Mouse (Mus musculus) limb, embryonic 11.5 days (tissue): ENCODE results near the gene Ldlrad3. TPM values are rescaled to one million over a fixed set of nuclear protein-coding genes. Genes with fewer than 3 reads are reported as not detected.

Source experiments
- ATAC-seq: fragments of 200-750 bp; cut with Nextera tagmentation; 2 replicates; pipeline ENCODE4 v1.8.0; 2017; ENCODE audit warnings: low read depth; ENCODE audit not compliant: insufficient number of reproducible peaks, low FRiP score, low TSS enrichment
- DNase-seq: peaks from one replicate; pipeline ENCODE4 v3.0.0-alpha.2; 2015; ENCODE audit warnings: low spot score
- H3K27ac ChIP-seq: fragments of 300-500 bp; sonication (generic); replicated peaks from 2 replicates; pipeline ENCODE4 v1.5.1; 2014; ENCODE audit warnings: low read depth, mild to moderate bottlenecking, low read length
- H3K27me3 ChIP-seq: fragments of 300-500 bp; sonication (generic); 2 replicates; pipeline ENCODE4 v1.6.1; 2014; ENCODE audit warnings: mild to moderate bottlenecking, low read length, mixed read lengths; ENCODE audit not compliant: control insufficient read depth, insufficient read depth
- H3K36me3 ChIP-seq: fragments of 300-500 bp; sonication (generic); 2 replicates; pipeline ENCODE4 v1.6.1; 2014; ENCODE audit warnings: mild to moderate bottlenecking, low read length, moderate library complexity, mixed read lengths; ENCODE audit not compliant: control insufficient read depth, insufficient read depth
- H3K4me1 ChIP-seq: fragments of 300-500 bp; sonication (generic); 2 replicates; pipeline ENCODE4 v1.6.1; 2014; ENCODE audit warnings: low read length, mixed read lengths; ENCODE audit not compliant: control insufficient read depth, insufficient read depth
- H3K4me2 ChIP-seq: fragments of 300-500 bp; sonication (generic); 2 replicates; pipeline ENCODE4 v1.6.1; 2014; ENCODE audit warnings: low read depth, mild to moderate bottlenecking, moderate library complexity; ENCODE audit not compliant: severe bottlenecking
- H3K4me3 ChIP-seq: fragments of 300-500 bp; sonication (generic); 2 replicates; pipeline ENCODE4 v1.5.1; 2014; ENCODE audit warnings: low read depth, low read length
- H3K9ac ChIP-seq: fragments of 300-500 bp; sonication (generic); 2 replicates; pipeline ENCODE4 v1.6.1; 2014; ENCODE audit warnings: mild to moderate bottlenecking, low read length
- H3K9me3 ChIP-seq: fragments of 300-500 bp; sonication (generic); 2 replicates; pipeline ENCODE4 v1.6.1; 2016; ENCODE audit warnings: low read length; ENCODE audit not compliant: control insufficient read depth
- WGBS: fragments of 180-500 bp; shearing (Covaris S2); extraction: QIAGEN DNeasy Blood & Tissue Kit; methylation state at CpG from one replicate; pipeline ENCODE4 v1.1.7; 2014; 5-methylcytosine and 5-hydroxymethylcytosine counted together
- polyA plus RNA-seq: library from polyadenylated mRNA; unstranded; fragments of >200 nt; fragmentation: Nextera tagmentation; extraction: Ambion mirVana; gene quantifications from 2 replicates; pipeline ENCODE4 v1.2.1, GENCODE M21; 2014

The Ldlrad3 gene
- polyA plus RNA-seq, 1 experiment from 2014 or later: 57.5 TPM

DNA sequence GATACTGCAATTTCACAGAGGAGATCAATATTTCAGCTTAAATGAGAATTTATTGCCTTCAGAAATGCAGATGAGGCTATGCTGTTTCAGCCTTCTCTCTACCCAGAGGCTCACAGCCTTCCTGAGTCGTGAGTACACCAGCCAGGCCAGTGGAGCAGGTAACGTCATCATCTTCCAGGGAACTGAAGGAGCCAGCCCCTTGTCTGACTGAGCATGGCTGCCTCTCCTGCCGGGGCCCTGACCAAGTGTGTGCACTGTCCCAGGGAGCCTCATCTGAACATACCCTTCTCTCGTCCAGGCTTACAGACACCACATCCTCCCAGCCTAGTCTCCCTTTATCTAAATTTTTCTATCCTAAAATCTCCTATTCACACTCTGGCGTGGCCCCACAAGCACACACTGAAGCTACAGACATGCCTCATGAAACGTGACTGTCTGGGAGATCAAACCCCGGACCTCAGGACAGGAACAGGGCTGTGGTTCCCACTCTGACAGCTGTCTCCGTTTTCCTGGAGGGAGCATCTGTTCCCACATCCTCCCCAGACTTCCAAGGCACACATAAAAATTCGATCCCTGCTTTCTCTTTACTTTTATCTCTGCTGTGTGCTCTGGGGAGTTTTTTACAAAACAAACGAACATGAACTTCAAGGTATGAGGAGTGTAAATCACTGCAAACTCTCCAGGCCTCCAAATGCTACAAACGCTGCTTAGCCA, 164.7 kb downstream of the Ldlrad3 start:
- Histone ChIP-seq H3K36me3 (no peaks in the 10 kb centered on the region), H3K27me3 (no peaks in the 10 kb centered on the region), H3K9ac (no peak overlapping the region), H3K27ac (no peak overlapping the region), H3K4me2 (no peak overlapping the region), H3K9me3 (no peaks in the 10 kb centered on the region), H3K4me3 (no peak overlapping the region), H3K4me1 (peaks cover 7% of the 10 kb centered on the region; the same call in 1 of the 2 replicates)
- no peak for DNase-seq
- ATAC-seq: no peak; the same call in 1 of the 2 replicates
- 38% methylated on average over 11 of the region's 11 CpGs for WGBS

DNA sequence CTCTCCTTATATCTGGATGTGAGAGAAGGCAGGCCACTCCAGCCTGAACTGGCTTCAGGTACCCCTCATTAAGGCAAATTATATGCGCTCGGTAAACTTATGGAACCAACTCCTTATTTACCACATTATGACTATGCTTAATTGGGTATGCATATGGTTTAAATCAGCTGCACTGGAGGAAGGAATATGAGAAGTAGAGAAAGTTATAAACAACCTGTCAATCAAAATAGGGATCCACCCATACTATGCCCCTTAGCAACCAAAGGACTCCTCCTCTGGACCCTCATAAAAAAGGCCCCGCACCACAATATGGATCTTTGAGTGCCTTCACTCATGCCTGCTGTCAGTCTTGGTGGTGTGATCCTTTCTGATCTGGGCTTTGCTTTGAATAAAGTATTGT, 165.6 kb downstream of the Ldlrad3 start:
- Histone ChIP-seq H3K4me3 (no peak overlapping the region), H3K4me1 (peaks cover 7% of the 10 kb centered on the region; the same call in 1 of the 2 replicates), H3K4me2 (no peak overlapping the region), H3K9ac (no peak overlapping the region), H3K36me3 (no peaks in the 10 kb centered on the region), H3K27me3 (no peaks in the 10 kb centered on the region), H3K9me3 (no peaks in the 10 kb centered on the region), H3K27ac (no peak overlapping the region)
- DNase-seq (no peak), ATAC-seq (no peak)
- 78% methylated on average over 3 of the region's 3 CpGs for WGBS

DNA sequence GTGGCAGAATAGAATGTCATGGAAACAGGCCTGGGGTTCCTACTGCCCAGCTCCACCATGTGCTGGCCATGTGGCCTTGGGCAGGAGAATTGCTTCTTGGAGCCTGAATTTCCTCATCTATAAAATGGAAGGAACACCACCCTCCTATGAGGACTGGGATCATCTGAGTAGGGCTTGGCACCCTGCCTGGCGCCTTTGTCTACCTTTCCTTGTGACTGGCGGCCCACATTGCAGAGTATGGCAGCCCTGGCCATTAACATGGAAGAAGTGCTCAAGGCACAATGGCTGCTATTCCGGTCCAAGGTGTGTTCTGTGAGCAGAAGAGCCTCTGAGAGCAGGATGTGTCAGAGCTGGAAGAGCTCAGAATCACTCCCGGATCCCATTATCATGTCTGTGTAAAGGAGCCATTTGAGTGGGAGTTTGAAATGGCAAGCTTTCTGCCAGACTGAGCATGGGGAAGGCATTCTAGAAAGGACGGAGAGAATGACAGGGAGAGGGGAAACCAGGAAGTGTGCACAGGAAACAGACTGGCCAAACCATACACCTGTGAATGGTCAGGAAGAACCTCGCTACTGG, 171.6 kb downstream of the Ldlrad3 start:
- WGBS: 91% methylated on average over 6 of the region's 6 CpGs
- no peak overlapping the region for H3K27ac ChIP-seq
- ATAC-seq: no peak

DNA sequence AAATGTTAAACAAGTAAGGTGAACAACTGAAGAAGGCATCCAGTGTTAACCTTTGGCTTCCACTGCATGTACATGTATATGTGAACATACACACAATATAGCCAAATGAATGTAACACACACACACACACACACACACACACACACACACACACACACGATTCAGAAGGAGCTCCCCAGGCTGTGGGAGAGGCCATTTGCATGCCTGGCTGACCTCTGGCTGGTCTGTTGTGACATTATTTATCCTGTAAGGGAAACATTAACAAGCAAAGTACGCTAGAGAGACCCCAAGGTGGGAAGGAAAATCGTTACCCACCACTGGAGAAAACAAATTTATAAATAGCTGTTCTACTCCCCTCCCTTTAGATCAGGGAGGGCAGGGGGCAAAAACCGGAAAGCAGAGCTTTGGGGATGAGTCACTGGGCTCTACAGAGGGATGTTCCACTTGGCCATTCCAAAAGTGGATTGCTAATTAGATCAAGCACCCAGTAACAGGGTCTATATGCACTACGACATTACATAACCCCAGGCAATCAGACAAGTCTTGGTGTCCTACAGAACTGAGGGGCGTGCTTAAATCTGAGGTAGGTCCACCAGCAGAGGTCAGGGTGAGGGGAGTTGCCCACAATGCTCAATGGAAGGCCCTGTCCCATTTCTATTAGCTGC, 174.7 kb downstream of the Ldlrad3 start:
- H3K4me1 ChIP-seq: no peaks in the 10 kb centered on the region
- 76% methylated on average over 6 of the region's 6 CpGs for WGBS

More for the DNA sequence above, 171.6 kb downstream of the Ldlrad3 start:
- H3K4me2 ChIP-seq: no peak overlapping the region
- H3K4me1 ChIP-seq: no peaks in the 10 kb centered on the region
- H3K4me3 ChIP-seq: no peak overlapping the region
- H3K36me3 ChIP-seq: no peaks in the 10 kb centered on the region
- DNase-seq: no peak
- H3K27me3 ChIP-seq: no peaks in the 10 kb centered on the region
- no peaks in the 10 kb centered on the region for H3K9me3 ChIP-seq
- H3K9ac ChIP-seq: no peak overlapping the region

DNA sequence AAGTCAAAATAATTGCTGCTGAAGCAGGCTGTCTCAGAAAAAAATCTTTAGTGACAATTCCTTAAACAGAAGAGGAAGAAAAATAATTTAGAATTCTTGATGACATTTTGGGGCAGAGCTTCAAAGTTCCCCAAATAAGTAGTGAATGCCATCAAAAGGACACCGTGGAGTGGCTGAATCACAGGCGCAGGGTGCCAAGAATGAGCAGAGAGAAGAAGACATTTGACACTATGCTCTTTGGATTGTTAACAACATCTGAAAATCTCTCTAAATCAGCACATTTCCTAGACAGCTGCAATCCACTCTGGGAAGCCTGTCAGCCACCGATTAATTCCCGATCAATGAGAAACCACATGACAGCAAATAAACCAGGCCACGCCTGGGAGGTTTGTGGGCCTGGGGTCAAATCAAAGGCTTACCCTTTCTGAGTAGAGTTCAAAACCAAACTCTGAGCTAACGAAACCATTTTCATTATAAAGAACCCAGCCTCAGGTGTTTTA, 176.4 kb downstream of the Ldlrad3 start:
- no peaks in the 10 kb centered on the region for H3K36me3 ChIP-seq
- H3K4me2 ChIP-seq: no peak overlapping the region
- ATAC-seq: no peak
- peaks cover 6% of the 10 kb centered on the region; the same call in 1 of the 2 replicates for H3K4me1 ChIP-seq
- no peak overlapping the region for H3K4me3 ChIP-seq
- DNase-seq: no peak
- no peaks in the 10 kb centered on the region for H3K27me3 ChIP-seq
- no peaks in the 10 kb centered on the region for H3K9me3 ChIP-seq
- no peak overlapping the region for H3K9ac ChIP-seq
- 70% methylated on average over 6 of the region's 6 CpGs for WGBS
- no peak overlapping the region for H3K27ac ChIP-seq

More for the DNA sequence above, 174.7 kb downstream of the Ldlrad3 start:
- Histone ChIP-seq H3K36me3 (no peaks in the 10 kb centered on the region), H3K9me3 (no peaks in the 10 kb centered on the region), H3K4me2 (no peak overlapping the region), H3K9ac (no peak overlapping the region), H3K27ac (no peak overlapping the region), H3K4me3 (no peak overlapping the region), H3K27me3 (no peaks in the 10 kb centered on the region)
- no peak for DNase-seq
- no peak for ATAC-seq

DNA sequence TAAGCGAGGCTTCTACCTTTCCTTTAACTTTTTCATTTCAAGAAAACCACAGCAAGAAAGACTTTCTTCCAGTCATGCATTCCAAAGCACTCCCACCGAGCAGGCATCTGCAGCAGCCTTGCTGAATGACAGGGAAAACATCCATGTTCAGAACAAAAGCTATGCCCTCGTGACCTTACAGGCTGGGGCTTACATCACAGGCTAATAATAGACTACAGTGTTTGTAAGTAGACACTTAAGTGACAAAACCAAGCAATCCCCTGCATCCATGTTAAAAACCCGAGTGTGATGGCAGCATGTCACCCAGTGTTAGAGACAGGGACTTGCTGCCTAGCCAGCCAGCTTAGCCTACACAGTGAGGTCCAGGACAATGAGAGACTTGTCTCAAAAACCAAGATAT, 180.0 kb downstream of the Ldlrad3 start:
- Histone ChIP-seq H3K9me3 (no peaks in the 10 kb centered on the region), H3K27me3 (no peaks in the 10 kb centered on the region), H3K36me3 (no peaks in the 10 kb centered on the region), H3K9ac (no peak overlapping the region), H3K4me3 (no peak overlapping the region), H3K4me2 (no peak overlapping the region), H3K27ac (no peak overlapping the region), H3K4me1 (peaks cover 14% of the 10 kb centered on the region; the same call in 1 of the 2 replicates)
- ATAC-seq (no peak), DNase-seq (peak; percentile 36)
- 43% methylated on average over 4 of the region's 4 CpGs for WGBS

DNA sequence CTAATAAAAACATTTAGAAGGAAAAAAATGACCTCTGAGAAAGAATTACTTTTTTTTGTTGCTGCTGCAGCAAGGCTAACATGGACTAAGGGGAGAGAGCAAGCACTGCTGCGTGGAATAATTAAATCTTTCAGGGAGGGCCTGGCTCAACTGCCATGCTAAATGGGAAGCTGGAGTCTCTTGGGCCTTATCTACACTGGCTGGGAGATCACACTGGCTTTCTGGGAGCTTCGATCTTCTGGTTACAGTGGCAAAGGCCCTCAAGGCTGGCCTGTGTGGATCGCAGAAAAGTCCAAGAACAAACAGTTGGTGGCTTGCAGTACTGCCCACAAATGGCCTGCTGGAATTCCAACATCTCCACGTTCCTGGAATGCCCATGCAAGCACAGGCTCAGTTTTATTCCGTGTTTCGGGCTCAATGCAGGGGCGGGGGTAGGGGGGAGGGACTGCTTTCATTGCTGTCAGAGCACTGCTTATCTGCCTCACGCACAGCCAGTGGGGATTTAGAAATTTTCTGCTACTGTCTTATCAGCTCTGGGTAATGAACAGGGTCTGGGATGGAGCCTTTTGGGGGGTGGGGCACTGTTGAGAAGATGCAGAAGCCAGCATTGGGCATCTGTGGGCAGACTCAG, 180.7 kb downstream of the Ldlrad3 start:
- Histone ChIP-seq H3K27me3 (no peaks in the 10 kb centered on the region), H3K9me3 (no peaks in the 10 kb centered on the region), H3K4me3 (no peak overlapping the region), H3K4me2 (no peak overlapping the region), H3K4me1 (peaks cover 14% of the 10 kb centered on the region; the same call in 1 of the 2 replicates), H3K9ac (no peak overlapping the region), H3K27ac (no peak overlapping the region), H3K36me3 (no peaks in the 10 kb centered on the region)
- no peak for DNase-seq
- ATAC-seq: no peak
- 49% methylated on average over 8 of the region's 8 CpGs for WGBS

DNA sequence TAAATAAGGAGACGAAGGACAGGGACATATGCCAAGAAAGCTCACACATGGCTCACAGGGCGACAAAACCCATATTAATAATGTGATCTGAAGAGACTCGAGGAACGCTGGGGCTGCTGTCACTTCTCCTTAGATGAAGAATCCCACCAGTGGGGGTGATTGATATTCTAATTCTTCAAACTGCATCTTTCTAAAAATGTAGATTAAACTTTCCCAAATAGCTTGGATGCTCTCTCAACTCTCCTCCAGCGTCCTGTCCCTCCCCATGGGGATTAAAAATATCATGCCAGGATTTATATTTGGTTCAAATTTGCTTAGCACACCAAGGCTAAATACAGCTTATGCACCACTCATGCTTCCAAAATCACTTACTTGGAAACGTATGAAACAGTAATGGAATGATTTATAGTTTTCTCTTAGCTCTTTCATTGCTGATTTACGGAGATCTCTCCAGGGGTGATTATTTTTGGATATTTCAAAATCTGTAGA, 182.4 kb downstream of the Ldlrad3 start:
- peaks cover 24% of the 10 kb centered on the region for H3K4me1 ChIP-seq

More for the DNA sequence above, 182.4 kb downstream of the Ldlrad3 start:
- no peaks in the 10 kb centered on the region for H3K9me3 ChIP-seq
- DNase-seq (no peak), ATAC-seq (no peak)
- WGBS: 57% methylated on average over 7 of the region's 7 CpGs
- H3K9ac ChIP-seq: no peak overlapping the region
- H3K27ac ChIP-seq: no peak overlapping the region
- H3K4me3 ChIP-seq: no peak overlapping the region
- no peak overlapping the region for H3K4me2 ChIP-seq
- no peaks in the 10 kb centered on the region for H3K36me3 ChIP-seq
- no peaks in the 10 kb centered on the region for H3K27me3 ChIP-seq
